18 mouse cellular contexts compared by ENCODE assay signal in genomic region chr17:15354006-15354405, GRCm38 (mm10).
"Had no signal": no experiment of that assay in that cellular context is flagged by ENCODE, and none has a peak within 500 bp of the region (broad histone marks: within the 10 kb centered on the region; RNA-seq: fewer than 3 reads in every experiment).

No protein-coding gene starts in this region.

- H3K4me2 ChIP-seq: lung, embryonic 14.5 days; midbrain, embryonic 12.5 days; neural tube, embryonic 13.5 days; neural tube, embryonic 15.5 days had no signal

- H3K27ac ChIP-seq: midbrain, embryonic 10.5 days; midbrain, embryonic 12.5 days; neural tube, embryonic 13.5 days; neural tube, embryonic 15.5 days had no signal

- H3K4me3 ChIP-seq: midbrain, embryonic 10.5 days; midbrain, embryonic 12.5 days; myocyte; neural tube, embryonic 13.5 days; neural tube, embryonic 15.5 days had no signal

- H3K9ac ChIP-seq: lung, embryonic 14.5 days; midbrain, embryonic 12.5 days; neural tube, embryonic 13.5 days; neural tube, embryonic 15.5 days had no signal

- H3K27me3 ChIP-seq: neural tube, embryonic 13.5 days; neural tube, embryonic 15.5 days had no signal

- ATAC-seq: midbrain, embryonic 16.5 days had no signal

- DNase-seq: lung, adult 18-20 months; lung, embryonic 14.5 days; lung, postnatal 10 days; lung, postnatal 4 days; midbrain, embryonic 14.5 days; retina, postnatal 1 day; right cerebral cortex, adult 18-20 months; right cerebral cortex, postnatal 25 days; right cerebral cortex, postnatal 4 days; thymus, adult 18-20 months; thymus, postnatal 14 days; thymus, postnatal 36 days had no signal

- H3K9me3 ChIP-seq: midbrain, embryonic 10.5 days; midbrain, embryonic 12.5 days; neural tube, embryonic 13.5 days; neural tube, embryonic 15.5 days had no signal

- H3K36me3 ChIP-seq: midbrain, embryonic 10.5 days; midbrain, embryonic 12.5 days; neural tube, embryonic 13.5 days; neural tube, embryonic 15.5 days had no signal

- H3K4me1 ChIP-seq: midbrain, embryonic 12.5 days; neural tube, embryonic 13.5 days; neural tube, embryonic 15.5 days had no signal
